Mouse (Mus musculus): ENCODE measurements around the gene Sfmbt2. TPM values are rescaled to one million over a fixed set of nuclear protein-coding genes. Genes with fewer than 3 reads are reported as not detected.

Sfmbt2 gene
- polyA plus RNA-seq, 1 experiment from 2014 or later: 0.47 TPM

DNA sequence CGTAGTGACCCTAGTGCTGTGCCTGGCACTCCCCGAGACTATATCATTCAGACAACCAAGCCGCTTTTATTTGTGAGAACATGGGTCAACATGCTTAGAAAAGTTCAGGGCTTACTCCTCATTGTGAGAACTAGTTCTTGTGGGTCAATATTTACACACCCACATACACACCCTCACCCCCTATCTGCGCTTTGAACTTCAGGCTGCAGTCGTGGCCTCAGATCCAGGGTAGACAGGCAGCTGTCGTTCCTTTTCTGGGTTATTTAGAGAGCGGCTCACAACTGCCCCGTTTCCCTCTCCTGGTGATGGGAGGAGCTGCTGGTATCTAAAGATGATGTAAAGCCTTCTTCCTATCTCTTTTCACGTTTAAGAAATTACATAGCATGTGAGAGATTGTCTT, 27.5 kb downstream of the Sfmbt2 start:
- 43% methylated on average over 9 of the region's 9 CpGs for WGBS
- Histone ChIP-seq H3K9ac (ENCODE audit: low read depth, low read length) (no peak overlapping the region), H3K4me3 (ENCODE audit: low read depth, low read length) (no peak overlapping the region), H3K4me2 (replicated peaks; ENCODE audit: low read depth) (no peak overlapping the region), H3K36me3 (ENCODE audit: control insufficient read depth, insufficient read depth) (no peaks in the 10 kb centered on the region), H3K27me3 (replicated peaks; ENCODE audit: control insufficient read depth, insufficient read depth, low read length) (no peaks in the 10 kb centered on the region), H3K9me3 (ENCODE audit: control insufficient read depth) (no peaks in the 10 kb centered on the region), H3K27ac (ENCODE audit: low read depth, low read length) (no peak overlapping the region), H3K4me1 (replicated peaks; ENCODE audit: control insufficient read depth, insufficient read depth, low read length) (no peaks in the 10 kb centered on the region)
- no peak for TF ChIP-seq CTCF (IDR thresholded peaks at IDR 0.05; ENCODE audit: low read depth)
- no peak for ATAC-seq

DNA sequence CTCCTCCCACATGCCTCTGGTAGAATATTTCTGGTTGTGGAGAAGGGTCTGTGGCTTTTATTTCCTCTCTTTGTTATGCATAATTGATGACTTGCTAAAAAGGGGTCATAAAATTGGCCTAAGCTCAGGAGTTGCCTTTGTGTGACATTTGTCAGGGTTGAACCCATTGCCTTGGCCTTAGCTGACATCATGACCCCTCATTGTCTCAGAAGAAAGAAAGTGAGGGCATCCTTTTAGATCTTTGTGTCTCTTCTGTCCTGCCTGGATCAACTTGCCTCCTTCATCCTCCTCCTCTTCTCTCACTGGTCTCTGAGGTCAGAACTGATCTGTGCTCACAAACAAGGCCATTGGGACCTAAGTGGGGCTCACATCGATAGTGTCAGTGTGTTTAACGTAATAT, 35.8 kb downstream of the Sfmbt2 start:
- TF ChIP-seq CTCF (IDR thresholded peaks at IDR 0.05; ENCODE audit: low read depth): no peak
- H3K9ac ChIP-seq (ENCODE audit: low read depth, low read length): no peak overlapping the region
- no peak overlapping the region for H3K4me3 ChIP-seq (ENCODE audit: low read depth, low read length)
- no peaks in the 10 kb centered on the region for H3K27me3 ChIP-seq (replicated peaks; ENCODE audit: control insufficient read depth, insufficient read depth, low read length)
- no peaks in the 10 kb centered on the region for H3K4me1 ChIP-seq (replicated peaks; ENCODE audit: control insufficient read depth, insufficient read depth, low read length)
- no peak overlapping the region for H3K27ac ChIP-seq (ENCODE audit: low read depth, low read length)
- no peaks in the 10 kb centered on the region for H3K9me3 ChIP-seq (ENCODE audit: control insufficient read depth)
- no peak for ATAC-seq
- H3K36me3 ChIP-seq (ENCODE audit: control insufficient read depth, insufficient read depth): no peaks in the 10 kb centered on the region
- no peak overlapping the region for H3K4me2 ChIP-seq (replicated peaks; ENCODE audit: low read depth)
- WGBS: 91% methylated on average over 2 of the region's 2 CpGs

DNA sequence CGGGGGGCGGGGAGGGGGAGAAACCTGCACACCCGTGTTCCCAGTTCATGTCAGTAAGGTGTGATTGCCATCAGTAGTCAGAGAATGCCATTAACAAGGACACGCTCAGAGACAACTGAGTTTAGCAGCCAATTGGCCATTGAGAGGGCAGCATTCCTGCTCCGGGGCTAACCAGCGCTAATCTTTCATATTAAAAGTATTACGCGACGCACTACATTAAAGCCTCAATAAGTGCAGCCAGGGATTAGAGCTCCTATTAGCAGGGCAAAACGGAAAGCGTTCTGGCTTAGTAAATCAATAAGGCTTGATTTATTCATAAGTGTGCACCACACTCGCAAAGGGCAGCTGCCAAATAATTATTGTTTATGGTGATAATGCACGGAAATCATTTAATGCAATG, 39.1 kb downstream of the Sfmbt2 start:
- Histone ChIP-seq H3K36me3 (ENCODE audit: control insufficient read depth, insufficient read depth) (no peaks in the 10 kb centered on the region), H3K4me2 (replicated peaks; ENCODE audit: low read depth) (no peak overlapping the region), H3K9ac (ENCODE audit: low read depth, low read length) (no peak overlapping the region), H3K4me1 (replicated peaks; ENCODE audit: control insufficient read depth, insufficient read depth, low read length) (no peaks in the 10 kb centered on the region), H3K27ac (ENCODE audit: low read depth, low read length) (no peak overlapping the region), H3K27me3 (replicated peaks; ENCODE audit: control insufficient read depth, insufficient read depth, low read length) (no peaks in the 10 kb centered on the region), H3K9me3 (ENCODE audit: control insufficient read depth) (no peaks in the 10 kb centered on the region), H3K4me3 (ENCODE audit: low read depth, low read length) (no peak overlapping the region)
- whole genome bisulfite sequencing: 88% methylated on average over 13 of the region's 13 CpGs
- no peak for TF ChIP-seq CTCF (IDR thresholded peaks at IDR 0.05; ENCODE audit: low read depth)
- no peak for ATAC-seq

DNA sequence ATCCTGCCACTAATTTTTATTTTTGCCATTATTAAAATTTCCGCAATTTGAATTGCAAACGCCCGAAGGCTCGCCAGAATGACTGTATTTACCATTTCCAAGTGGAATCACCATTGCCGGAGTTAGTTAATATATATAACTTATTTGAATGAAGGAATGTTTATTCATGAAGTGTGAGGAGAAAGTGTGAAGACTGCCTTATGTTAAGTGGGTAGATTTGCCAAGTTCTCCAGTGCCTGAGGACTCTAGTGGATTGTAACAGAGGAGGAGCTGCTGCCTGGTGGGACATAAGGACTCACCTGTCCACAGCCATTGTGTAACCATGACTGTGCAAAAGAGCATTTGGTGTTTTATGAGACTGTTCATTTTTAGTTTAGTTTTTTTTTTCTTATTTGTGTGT, 39.8 kb downstream of the Sfmbt2 start:
- 83% methylated on average over 5 of the region's 5 CpGs for WGBS
- H3K4me3 ChIP-seq (ENCODE audit: low read depth, low read length): no peak overlapping the region
- H3K9ac ChIP-seq (ENCODE audit: low read depth, low read length): no peak overlapping the region
- no peaks in the 10 kb centered on the region for H3K27me3 ChIP-seq (replicated peaks; ENCODE audit: control insufficient read depth, insufficient read depth, low read length)
- H3K27ac ChIP-seq (ENCODE audit: low read depth, low read length): no peak overlapping the region
- no peak overlapping the region for H3K4me2 ChIP-seq (replicated peaks; ENCODE audit: low read depth)
- H3K9me3 ChIP-seq (ENCODE audit: control insufficient read depth): no peaks in the 10 kb centered on the region
- no peak for ATAC-seq
- H3K4me1 ChIP-seq (replicated peaks; ENCODE audit: control insufficient read depth, insufficient read depth, low read length): no peaks in the 10 kb centered on the region
- TF ChIP-seq CTCF (IDR thresholded peaks at IDR 0.05; ENCODE audit: low read depth): no peak
- no peaks in the 10 kb centered on the region for H3K36me3 ChIP-seq (ENCODE audit: control insufficient read depth, insufficient read depth)

DNA sequence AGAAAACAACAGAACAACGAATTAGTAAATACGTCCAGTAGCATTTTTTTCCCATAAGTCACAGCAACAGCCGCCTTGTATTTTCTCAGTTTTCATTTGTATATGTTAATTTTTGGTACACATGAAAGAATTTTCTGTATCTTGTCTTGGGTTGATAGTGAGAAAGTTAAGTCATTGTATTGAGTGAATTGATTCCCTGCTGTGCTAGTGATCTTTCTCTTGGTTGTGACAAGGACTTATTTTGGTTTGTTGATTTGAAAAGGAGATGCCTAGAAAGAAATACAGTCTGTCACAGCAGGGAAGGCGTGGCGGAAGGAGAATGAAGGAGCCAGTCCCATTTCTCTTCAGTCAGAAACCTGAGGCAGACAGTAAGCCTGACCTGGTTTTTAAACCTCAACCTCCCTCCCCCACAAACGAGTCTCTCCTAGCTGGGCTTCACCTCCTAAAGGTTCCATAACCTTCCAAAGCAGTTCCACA, 50.7 kb downstream of the Sfmbt2 start:
- Histone ChIP-seq H3K4me1 (replicated peaks; ENCODE audit: control insufficient read depth, insufficient read depth, low read length) (no peaks in the 10 kb centered on the region), H3K9me3 (ENCODE audit: control insufficient read depth) (no peaks in the 10 kb centered on the region), H3K27ac (ENCODE audit: low read depth, low read length) (no peak overlapping the region), H3K27me3 (replicated peaks; ENCODE audit: control insufficient read depth, insufficient read depth, low read length) (no peaks in the 10 kb centered on the region), H3K4me2 (replicated peaks; ENCODE audit: low read depth) (no peak overlapping the region), H3K4me3 (ENCODE audit: low read depth, low read length) (no peak overlapping the region), H3K36me3 (ENCODE audit: control insufficient read depth, insufficient read depth) (no peaks in the 10 kb centered on the region), H3K9ac (ENCODE audit: low read depth, low read length) (no peak overlapping the region)
- TF ChIP-seq CTCF (IDR thresholded peaks at IDR 0.05; ENCODE audit: low read depth): no peak
- WGBS: 82% methylated on average over 6 of the region's 6 CpGs
- no peak for ATAC-seq

DNA sequence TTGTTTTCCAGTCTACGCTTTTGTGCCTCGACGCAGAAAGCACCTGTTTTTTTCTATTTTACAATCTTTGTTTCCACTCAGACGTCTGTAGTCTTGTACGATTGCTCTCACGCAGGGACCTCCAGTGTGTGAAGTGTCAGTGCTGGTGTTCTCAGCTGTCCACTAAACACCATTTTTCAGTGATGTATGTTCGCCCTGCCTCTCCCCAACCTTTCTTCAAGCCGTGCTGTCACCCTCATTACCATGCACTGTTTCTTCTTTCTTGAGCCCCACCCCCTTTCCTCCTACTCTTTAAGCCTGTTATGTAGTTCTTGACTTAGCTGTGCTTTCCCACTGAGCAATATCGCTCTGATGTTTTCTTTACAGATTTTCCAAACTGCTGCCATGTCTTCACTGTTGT, 67.0 kb downstream of the Sfmbt2 start:
- no peaks in the 10 kb centered on the region for H3K9me3 ChIP-seq (ENCODE audit: control insufficient read depth)
- no peak for TF ChIP-seq CTCF (IDR thresholded peaks at IDR 0.05; ENCODE audit: low read depth)
- no peak for ATAC-seq
- H3K27ac ChIP-seq (ENCODE audit: low read depth, low read length): no peak overlapping the region
- no peak overlapping the region for H3K4me3 ChIP-seq (ENCODE audit: low read depth, low read length)
- H3K36me3 ChIP-seq (ENCODE audit: control insufficient read depth, insufficient read depth): no peaks in the 10 kb centered on the region
- no peak overlapping the region for H3K9ac ChIP-seq (ENCODE audit: low read depth, low read length)
- H3K27me3 ChIP-seq (replicated peaks; ENCODE audit: control insufficient read depth, insufficient read depth, low read length): no peaks in the 10 kb centered on the region
- no peak overlapping the region for H3K4me2 ChIP-seq (replicated peaks; ENCODE audit: low read depth)
- H3K4me1 ChIP-seq (replicated peaks; ENCODE audit: control insufficient read depth, insufficient read depth, low read length): no peaks in the 10 kb centered on the region
- 67% methylated on average over 9 of the region's 9 CpGs for WGBS

DNA sequence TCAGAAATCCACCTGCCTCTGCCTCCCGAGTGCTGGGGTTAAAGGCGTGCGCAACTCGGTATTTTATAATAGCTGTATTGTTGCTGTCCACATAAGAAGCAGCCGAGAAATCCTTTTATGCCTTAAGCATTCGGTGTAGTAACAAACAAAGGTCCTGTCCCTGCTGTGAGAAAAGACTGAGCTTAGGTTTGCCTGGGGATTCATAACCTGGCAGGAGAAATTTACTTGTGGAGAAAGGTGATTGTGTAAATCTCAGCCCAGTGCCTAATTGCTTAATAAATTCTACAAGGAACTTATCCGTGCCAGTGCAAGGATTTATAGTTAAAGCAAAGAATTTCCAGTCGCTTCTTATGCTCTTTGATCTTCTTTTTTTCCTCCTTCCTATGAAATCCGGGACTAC, 71.5 kb downstream of the Sfmbt2 start:
- no peak for ATAC-seq

More for the DNA sequence above, 71.5 kb downstream of the Sfmbt2 start:
- Histone ChIP-seq H3K4me1 (replicated peaks; ENCODE audit: control insufficient read depth, insufficient read depth, low read length) (no peaks in the 10 kb centered on the region), H3K4me3 (ENCODE audit: low read depth, low read length) (no peak overlapping the region), H3K4me2 (replicated peaks; ENCODE audit: low read depth) (no peak overlapping the region), H3K27me3 (replicated peaks; ENCODE audit: control insufficient read depth, insufficient read depth, low read length) (no peaks in the 10 kb centered on the region), H3K9me3 (ENCODE audit: control insufficient read depth) (no peaks in the 10 kb centered on the region), H3K27ac (ENCODE audit: low read depth, low read length) (no peak overlapping the region), H3K36me3 (ENCODE audit: control insufficient read depth, insufficient read depth) (no peaks in the 10 kb centered on the region), H3K9ac (ENCODE audit: low read depth, low read length) (no peak overlapping the region)
- TF ChIP-seq CTCF (IDR thresholded peaks at IDR 0.05; ENCODE audit: low read depth): no peak
- 81% methylated on average over 9 of the region's 9 CpGs for WGBS
